Mouse (Mus musculus) cortical plate, adult 2 months (tissue): Measurements from ENCODE around the gene Vps45.

Experiments used
- CTCF ChIP-seq: fragments of 200-500 bp; IDR thresholded peaks from 2 replicates; pipeline ENCODE4 v1.5.1; 2011; ENCODE audit warnings: mild to moderate bottlenecking, control low read depth, low read length; ENCODE audit not compliant: insufficient read depth; ENCODE audit errors: extremely low read depth
- POLR2A ChIP-seq: fragments of 200-500 bp; IDR thresholded peaks from 2 replicates; pipeline ENCODE4 v1.6.1; 2011; ENCODE audit warnings: mild to moderate bottlenecking, low read length, control low read depth; ENCODE audit not compliant: insufficient read depth; ENCODE audit errors: extremely low read depth

GRCm38 (mm10) chr3:96089882-96090489, 31.7 kb upstream of the Vps45 start:
- TF ChIP-seq CTCF (no peak), POLR2A (no peak)
